Mouse (Mus musculus): ENCODE measurements around the gene Tnfrsf25. TPM values are rescaled to one million over a fixed set of nuclear protein-coding genes. Genes with fewer than 3 reads are reported as not detected.

Gene Tnfrsf25
- polyA plus RNA-seq, 2 experiments = 0.15 to 0.93 TPM

DNA sequence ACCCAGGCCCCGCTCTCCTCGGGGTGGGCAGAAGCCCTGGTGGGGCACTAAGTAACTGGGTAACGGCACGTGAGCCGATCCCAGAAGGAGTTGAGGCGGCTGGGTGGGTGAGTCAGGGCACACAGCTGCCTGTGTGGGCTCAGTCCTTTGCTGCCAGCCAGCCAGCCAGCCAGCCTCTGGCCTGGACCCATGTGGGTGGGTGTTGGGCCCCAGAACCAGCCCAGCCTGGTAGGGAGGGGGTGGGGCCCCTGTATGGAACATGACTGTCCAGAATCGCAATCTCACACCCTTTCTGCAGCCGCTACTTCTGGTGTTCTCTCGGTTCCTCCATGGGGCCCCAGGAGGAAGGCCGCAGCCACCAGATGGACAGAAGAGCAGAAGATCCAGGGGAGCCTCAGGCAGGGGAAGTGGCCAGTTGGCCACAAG is 37.6 kb upstream of the Tnfrsf25 start:
- no peaks in the 10 kb centered on the region for H3K4me1 ChIP-seq (replicated peaks; ENCODE audit: control insufficient read depth in 2 of 2, insufficient read depth in 2 of 2, low read length in 1 of 2)
- H3K27me3 ChIP-seq (ENCODE audit: control insufficient read depth, insufficient read depth, low read length) = no peaks in the 10 kb centered on the region
- 56% methylated on average over 10 of the region's 10 CpGs for WGBS (ENCODE audit: insufficient replicate concordance)
- H3K4me2 ChIP-seq (ENCODE audit: low read depth) = no peak overlapping the region
- no peaks in the 10 kb centered on the region for H3K36me3 ChIP-seq (replicated peaks; ENCODE audit: control insufficient read depth, insufficient read depth, low read depth)
- TF ChIP-seq CTCF (IDR thresholded peaks at IDR 0.05; ENCODE audit: low read depth) = no peak
- TF ChIP-seq EP300 (IDR thresholded peaks at IDR 0.05; ENCODE audit: low read depth) = no peak
- no peak overlapping the region for H3K4me3 ChIP-seq (ENCODE audit: insufficient read depth in 1 of 2, low read depth in 2 of 2, low read length in 2 of 2)
- DNase-seq (ENCODE audit: low read depth in 3 of 3, low spot score in 3 of 3) (no peak), ATAC-seq (ENCODE audit: insufficient read depth) (no peak)
- no peak overlapping the region for H3K27ac ChIP-seq
- no peak overlapping the region for H3K9ac ChIP-seq (replicated peaks)
- H3K9me3 ChIP-seq (ENCODE audit: control insufficient read depth, low read length) = no peaks in the 10 kb centered on the region

DNA sequence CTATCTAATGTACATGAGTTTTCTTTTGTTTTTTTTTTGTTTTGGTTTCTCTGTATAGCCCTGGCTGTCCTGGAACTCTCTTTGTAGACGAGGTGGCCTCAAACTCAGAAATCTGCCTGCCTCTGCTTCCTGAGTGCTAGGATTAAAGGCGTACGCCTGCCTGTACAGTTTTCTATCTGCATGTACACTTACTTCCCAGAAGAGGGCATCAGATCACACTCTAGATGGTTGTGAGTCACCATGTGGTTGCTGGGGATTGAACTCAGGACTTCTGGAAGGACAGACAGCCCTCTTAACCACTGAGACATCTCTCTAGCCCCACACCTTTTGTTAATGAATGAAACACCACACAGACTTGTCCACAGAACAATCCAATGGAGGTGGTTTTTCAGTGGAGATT is 36.5 kb upstream of the Tnfrsf25 start:
- 74% methylated on average over 3 of the region's 3 CpGs for WGBS (ENCODE audit: insufficient replicate concordance)
- no peaks in the 10 kb centered on the region for H3K9me3 ChIP-seq (ENCODE audit: control insufficient read depth, low read length)
- H3K4me1 ChIP-seq (replicated peaks; ENCODE audit: control insufficient read depth in 2 of 2, insufficient read depth in 2 of 2, low read length in 1 of 2) = no peaks in the 10 kb centered on the region
- H3K36me3 ChIP-seq (replicated peaks; ENCODE audit: control insufficient read depth, insufficient read depth, low read depth) = no peaks in the 10 kb centered on the region
- no peak overlapping the region for H3K27ac ChIP-seq
- ATAC-seq (ENCODE audit: insufficient read depth) (no peak), DNase-seq (ENCODE audit: low read depth in 3 of 3, low spot score in 3 of 3) (no peak)
- H3K4me2 ChIP-seq (ENCODE audit: low read depth) = no peak overlapping the region
- H3K9ac ChIP-seq (replicated peaks) = no peak overlapping the region
- TF ChIP-seq EP300 (IDR thresholded peaks at IDR 0.05; ENCODE audit: low read depth) (no peak), CTCF (IDR thresholded peaks at IDR 0.05; ENCODE audit: low read depth) (peak; percentile 36; the same call in 1 of the 2 replicates)
- H3K4me3 ChIP-seq (ENCODE audit: insufficient read depth in 1 of 2, low read depth in 2 of 2, low read length in 2 of 2) = no peak overlapping the region
- H3K27me3 ChIP-seq (ENCODE audit: control insufficient read depth, insufficient read depth, low read length) = no peaks in the 10 kb centered on the region

- ATAC-seq (ENCODE audit: insufficient read depth) (no peak), DNase-seq (ENCODE audit: low read depth in 3 of 3, low spot score in 3 of 3) (no peak)
- Histone ChIP-seq H3K4me1 (replicated peaks; ENCODE audit: control insufficient read depth in 2 of 2, insufficient read depth in 2 of 2, low read length in 1 of 2) (no peaks in the 10 kb centered on the region), H3K27ac (no peak overlapping the region), H3K36me3 (replicated peaks; ENCODE audit: control insufficient read depth, insufficient read depth, low read depth) (no peaks in the 10 kb centered on the region), H3K9ac (replicated peaks) (no peak overlapping the region), H3K9me3 (ENCODE audit: control insufficient read depth, low read length) (no peaks in the 10 kb centered on the region), H3K4me2 (ENCODE audit: low read depth) (no peak overlapping the region), H3K4me3 (ENCODE audit: insufficient read depth in 1 of 2, low read depth in 2 of 2, low read length in 2 of 2) (no peak overlapping the region), H3K27me3 (ENCODE audit: control insufficient read depth, insufficient read depth, low read length) (no peaks in the 10 kb centered on the region)
- no peak for TF ChIP-seq CTCF (IDR thresholded peaks at IDR 0.05; ENCODE audit: low read depth)
- no peak for TF ChIP-seq EP300 (IDR thresholded peaks at IDR 0.05; ENCODE audit: low read depth)
- WGBS (ENCODE audit: insufficient replicate concordance) = 52% methylated on average over 7 of the region's 7 CpGs
Observed at GRCm38 (mm10) chr4:152079931-152080330, 35.8 kb upstream of the Tnfrsf25 start.

- ATAC-seq (ENCODE audit: insufficient read depth) (no peak), DNase-seq (ENCODE audit: low read depth in 3 of 3, low spot score in 3 of 3) (no peak)
- Histone ChIP-seq H3K36me3 (replicated peaks; ENCODE audit: control insufficient read depth, insufficient read depth, low read depth) (no peaks in the 10 kb centered on the region), H3K9ac (replicated peaks) (no peak overlapping the region), H3K4me1 (replicated peaks; ENCODE audit: control insufficient read depth in 2 of 2, insufficient read depth in 2 of 2, low read length in 1 of 2) (peaks cover 12 to 16% of the 10 kb centered on the region in 2 experiments), H3K4me2 (ENCODE audit: low read depth) (no peak overlapping the region), H3K4me3 (ENCODE audit: insufficient read depth in 1 of 2, low read depth in 2 of 2, low read length in 2 of 2) (no peak overlapping the region), H3K27me3 (ENCODE audit: control insufficient read depth, insufficient read depth, low read length) (no peaks in the 10 kb centered on the region), H3K27ac (no peak overlapping the region), H3K9me3 (ENCODE audit: control insufficient read depth, low read length) (no peaks in the 10 kb centered on the region)
- TF ChIP-seq EP300 (IDR thresholded peaks at IDR 0.05; ENCODE audit: low read depth) (no peak), CTCF (IDR thresholded peaks at IDR 0.05; ENCODE audit: low read depth) (no peak)
- WGBS (ENCODE audit: insufficient replicate concordance) = 66% methylated on average over 7 of the region's 7 CpGs
Observed at GRCm38 (mm10) chr4:152083611-152084220, 32.0 kb upstream of the Tnfrsf25 start.

GRCm38 (mm10) chr4:152084616-152085015 is 31.1 kb upstream of the Tnfrsf25 start:
- H3K9me3 ChIP-seq (ENCODE audit: control insufficient read depth, low read length) = no peaks in the 10 kb centered on the region
- H3K4me2 ChIP-seq (ENCODE audit: low read depth) = no peak overlapping the region
- TF ChIP-seq EP300 (IDR thresholded peaks at IDR 0.05; ENCODE audit: low read depth) (no peak), CTCF (IDR thresholded peaks at IDR 0.05; ENCODE audit: low read depth) (no peak)
- no peak overlapping the region for H3K27ac ChIP-seq
- H3K36me3 ChIP-seq (replicated peaks; ENCODE audit: control insufficient read depth, insufficient read depth, low read depth) = no peaks in the 10 kb centered on the region
- H3K4me1 ChIP-seq (replicated peaks; ENCODE audit: control insufficient read depth in 2 of 2, insufficient read depth in 2 of 2, low read length in 1 of 2) = peaks cover 12 to 16% of the 10 kb centered on the region in 2 experiments
- no peak overlapping the region for H3K4me3 ChIP-seq (ENCODE audit: insufficient read depth in 1 of 2, low read depth in 2 of 2, low read length in 2 of 2)
- DNase-seq (ENCODE audit: low read depth in 3 of 3, low spot score in 3 of 3) (no peak), ATAC-seq (ENCODE audit: insufficient read depth) (no peak)
- WGBS (ENCODE audit: insufficient replicate concordance) = 72% methylated on average over 7 of the region's 7 CpGs
- H3K9ac ChIP-seq (replicated peaks) = no peak overlapping the region
- no peaks in the 10 kb centered on the region for H3K27me3 ChIP-seq (ENCODE audit: control insufficient read depth, insufficient read depth, low read length)
